ENCODE assay signal across 8 mouse cellular contexts in the genomic region with DNA sequence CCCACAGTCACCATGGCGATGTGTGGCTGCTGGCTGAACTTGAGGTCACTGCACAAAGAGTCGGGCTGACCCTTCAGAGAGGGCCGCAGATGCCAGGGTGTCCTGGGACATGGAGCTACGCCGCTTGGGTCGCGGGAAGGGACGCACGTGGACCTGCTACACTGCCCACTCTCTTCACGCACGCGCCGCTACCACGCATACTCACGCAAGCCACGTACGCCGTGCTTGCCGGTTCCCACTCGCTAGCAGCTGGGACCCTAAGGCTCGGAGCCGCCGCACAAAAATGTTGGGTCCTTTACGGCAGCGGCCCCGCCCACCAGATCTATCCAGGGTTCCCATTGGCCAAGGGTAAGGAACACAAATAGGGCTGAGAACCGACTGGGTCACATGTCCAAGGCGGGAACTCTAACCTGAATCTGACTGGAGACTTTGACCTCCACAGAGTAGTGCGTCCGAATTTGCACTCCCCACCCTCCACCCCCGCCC. TPM values are rescaled to one million over a fixed set of nuclear protein-coding genes. Genes with fewer than 3 reads are reported as not detected.
DNase-seq lines count a peak whose midpoint lies in the region; ATAC-seq lines count a peak whose summit lies in the region.

Abcb6 (minus strand) TSS at position 288 of the 486 bp plus-strand sequence.

- H3K79me2 ChIP-seq in macrophage (ENCODE audit: inconsistent target), result no peaks in the 10 kb centered on the region

- peaks cover 22% of the 10 kb centered on the region for H3K4me1 ChIP-seq in hindbrain, embryonic 16.5 days (ENCODE audit: control insufficient read depth, insufficient read depth, low read depth, low read length)

- H3K27ac ChIP-seq in hindbrain, embryonic 16.5 days (ENCODE audit: low read depth, low read length), result peak within 1 kb of the TSS; percentile 60
- H3K27ac ChIP-seq in macrophage, result no peak within 1 kb of the TSS

- no peaks in the 10 kb centered on the region for H3K9me3 ChIP-seq in hindbrain, embryonic 16.5 days (ENCODE audit: control insufficient read depth, low read length)

- peak; percentile 92 for ATAC-seq in hindbrain, embryonic 16.5 days

- peaks cover 34% of the 10 kb centered on the region for H3K36me3 ChIP-seq in hindbrain, embryonic 16.5 days (ENCODE audit: control insufficient read depth, insufficient read depth, low read length)
- H3K36me3 ChIP-seq in macrophage (ENCODE audit: inconsistent target), result peaks cover 33% of the 10 kb centered on the region

- H3K27me3 ChIP-seq in hindbrain, embryonic 16.5 days (replicated peaks; ENCODE audit: control insufficient read depth, insufficient read depth, low read length), result no peaks in the 10 kb centered on the region

- peak within 1 kb of the TSS; percentile 91 for H3K4me2 ChIP-seq in hindbrain, embryonic 16.5 days (ENCODE audit: low read length)

- H3K4me3 ChIP-seq in hindbrain, embryonic 16.5 days (ENCODE audit: low read length), result peak within 1 kb of the TSS; percentile 61
- peak within 1 kb of the TSS; percentile 44 for H3K4me3 ChIP-seq in macrophage (ENCODE audit: inconsistent target)

- under 1% methylated on average over 31 of the region's 31 CpGs for WGBS in hindbrain, embryonic 16.5 days
- under 1% methylated on average over 31 of the region's 31 CpGs for WGBS in macrophage (ENCODE audit: missing documents)

- peak; percentile 81 for DNase-seq in T-cell, adult 2 months (ENCODE audit: low spot score)
- peak; percentile 81 to 83 for DNase-seq in cerebellum, postnatal 36 days
- peak; percentile 87 for DNase-seq in gastrocnemius, adult 18-20 months (ENCODE audit: low spot score)
- DNase-seq in left cerebral cortex, adult 18-20 months (ENCODE audit: low spot score in 2 of 2), result peak; percentile 88 to 91
- peak; percentile 91 to 94 for DNase-seq in right cerebral cortex, adult 2 months (ENCODE audit: low spot score in 2 of 2)
- peak; percentile 86 for DNase-seq in urinary bladder, postnatal 14 days (ENCODE audit: low spot score)

- H3K9ac ChIP-seq in hindbrain, embryonic 16.5 days (ENCODE audit: low read depth, low read length), result peak within 1 kb of the TSS; percentile 70

RNA-seq across cellular contexts. Expression of gene Abcb6, which starts in this region (rescaled TPM):
- 10 to 100 TPM; 15.4 to 17.6 TPM for total RNA-seq in gastrocnemius, adult 18-20 months (2021)
- polyA plus RNA-seq in hindbrain, embryonic 16.5 days (2015; fragmentation: Nextera tagmentation; extraction: Ambion mirVana), result 53.9 and 57.6 TPM in 2 replicates
- 10 to 100 TPM; 20.4 to 22.2 TPM for total RNA-seq in left cerebral cortex, adult 18-20 months (2021)
- total RNA-seq in macrophage (2018; cell fraction: chromatin; rRNA removed), result 10 to 100 TPM in 3 of 26 experiments, 1 to 10 TPM in 22, under 1 TPM in 1; 0.92 to 12.4 (median 4.6) TPM
- 1 to 10 TPM; 2.3 to 8.4 (median 5.3) TPM for total RNA-seq in macrophage (2018; cell fraction: cytosol; rRNA removed)
- total RNA-seq in macrophage (2018; cell fraction: nucleus; rRNA removed), result 10 to 100 TPM in 3 of 26 experiments, 1 to 10 TPM in 23; 1.7 to 14.5 (median 4.0) TPM
- polyA plus RNA-seq in macrophage (2018), result 5.1 to 12.7 TPM (median 6.4 TPM) in 3 replicates
